Mouse (Mus musculus) heart, postnatal 4 days (tissue): ENCODE data around the gene Hapln3. TPM values are rescaled to one million over a fixed set of nuclear protein-coding genes. Genes with fewer than 3 reads are reported as not detected.

Source experiments
- DNase-seq: peaks from one replicate; pipeline ENCODE4 v3.0.0; 2021
- total RNA-seq, 2 experiments: library from RNA; stranded (reverse); gene quantifications; 2 replicates each; pipeline ENCODE4 v1.2.3; 2021

The Hapln3 gene
- 1 to 10 TPM in 1 of 2 experiments, under 1 TPM in 1; 0.92 to 1.3 TPM for total RNA-seq

DNA sequence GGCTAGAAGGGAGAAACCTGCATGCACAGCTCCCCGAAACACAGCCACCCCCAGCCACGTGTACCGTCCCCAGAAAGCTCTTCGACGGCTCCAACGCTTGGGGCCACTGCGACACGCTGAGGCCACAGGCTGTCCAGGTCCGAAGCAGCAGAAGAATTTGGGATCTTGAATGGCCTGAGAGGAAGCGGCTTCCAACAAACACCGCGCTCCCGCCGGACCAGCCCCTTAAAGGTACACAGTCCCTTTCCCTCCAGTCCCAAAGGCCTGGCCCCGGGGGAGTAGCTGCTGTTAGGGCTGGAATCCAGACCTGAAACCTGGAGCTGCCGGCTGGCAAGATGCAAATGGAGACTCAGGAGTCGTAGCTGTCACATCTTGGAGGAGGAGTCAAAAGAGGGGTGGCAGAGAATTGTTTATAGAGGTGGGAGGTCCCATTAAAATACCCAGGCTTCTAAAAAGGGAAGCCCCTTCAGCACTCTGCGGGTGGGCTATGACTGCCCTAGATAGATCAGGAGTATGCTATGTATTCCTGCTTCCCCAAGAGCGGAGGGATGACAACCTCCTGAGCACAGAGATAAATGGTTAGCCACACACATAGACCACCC lies at the start of gene Hapln3:
Gene Hapln3 (minus strand): TSS at position 176 of the 602 bp plus-strand sequence.
- DNase-seq = peak; percentile 53

DNA sequence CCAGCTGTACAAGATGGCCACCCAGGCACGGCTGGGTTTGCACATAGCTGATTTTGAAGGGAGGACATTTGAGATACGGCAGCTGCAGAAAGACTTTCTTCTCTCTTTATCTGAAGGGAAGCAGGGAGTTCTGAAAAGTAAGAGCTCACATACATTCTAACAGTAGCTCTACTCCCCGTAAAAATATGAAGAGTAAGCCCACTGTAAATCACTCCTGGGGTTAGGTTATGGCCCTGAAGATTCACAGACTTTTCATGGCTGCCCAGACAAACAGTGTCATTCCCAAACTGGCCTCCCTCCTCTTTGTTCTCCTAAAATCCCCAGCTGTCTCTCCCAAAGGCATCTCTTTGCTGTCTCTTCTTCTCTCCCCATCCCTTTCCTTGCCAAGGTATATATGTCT lies 43.0 kb upstream of the Hapln3 start:
- DNase-seq = no peak

DNA sequence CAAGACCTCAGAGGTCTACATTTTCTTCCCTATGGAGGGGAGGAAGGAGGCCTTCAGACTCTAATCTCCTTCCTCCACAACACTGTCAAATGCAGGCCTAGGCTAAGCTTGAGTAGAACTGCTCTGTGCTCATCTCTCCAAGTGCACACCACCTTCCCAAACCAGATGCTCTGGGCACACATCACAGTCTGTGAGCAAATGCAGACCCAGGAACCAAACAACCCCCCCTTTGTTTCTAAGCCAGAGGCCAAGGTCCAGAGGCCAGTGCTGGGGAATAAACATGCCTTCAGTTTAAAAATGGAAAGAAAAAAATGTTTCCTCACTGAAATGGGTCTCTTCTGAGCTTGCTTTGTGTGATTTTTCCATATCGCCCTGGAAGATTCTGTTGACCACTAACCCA lies 41.0 kb upstream of the Hapln3 start:
- no peak for DNase-seq

DNA sequence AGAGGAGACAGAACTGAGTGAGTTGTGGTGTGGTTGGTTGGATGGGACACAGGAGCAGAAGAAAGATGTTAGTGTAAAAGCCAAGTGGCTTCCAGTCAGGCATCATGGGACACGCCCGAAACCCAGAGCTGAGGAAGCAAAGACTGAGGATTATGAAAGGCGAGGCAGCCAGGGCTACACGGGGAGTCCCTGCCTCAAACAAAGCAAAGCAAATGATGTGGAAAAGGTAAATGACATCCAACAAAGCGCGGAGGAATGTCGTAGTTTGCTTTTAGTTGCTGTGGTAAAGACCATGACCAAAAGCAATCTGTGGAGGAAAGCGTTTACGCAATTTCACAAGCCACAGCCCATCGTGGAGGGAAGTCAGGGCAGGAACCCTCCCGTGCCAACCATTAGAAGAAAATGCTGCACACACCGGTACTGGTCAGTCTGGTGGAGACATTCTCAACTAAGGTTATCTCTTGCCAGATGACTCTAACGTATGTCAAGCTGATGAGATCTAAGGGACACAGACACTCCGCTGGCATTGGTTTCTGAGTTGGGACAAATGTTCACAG lies 36.3 kb upstream of the Hapln3 start:
- no peak for DNase-seq

DNA sequence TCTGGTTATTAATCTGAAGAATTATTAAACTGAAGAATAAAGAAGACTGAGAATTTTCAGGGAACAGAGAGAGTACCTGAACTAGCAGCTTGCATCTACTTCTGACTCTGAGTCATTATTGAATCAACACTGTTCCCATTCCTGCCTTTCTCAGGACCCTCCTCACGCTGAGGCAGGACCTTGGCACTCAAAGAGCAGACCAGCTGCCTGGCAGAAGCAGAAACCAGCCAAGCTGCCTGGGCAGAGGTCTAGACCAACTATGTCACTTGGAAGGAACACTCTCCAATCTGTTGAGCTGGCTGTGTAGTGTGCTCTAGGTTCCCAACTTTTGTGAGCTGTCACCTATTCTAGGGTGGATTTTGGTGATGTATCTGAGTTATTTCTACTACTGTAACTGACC lies 28.6 kb upstream of the Hapln3 start:
- no peak for DNase-seq

- no peak for DNase-seq
Observed at GRCm38 (mm10) chr7:79149522-79149921, 18.7 kb upstream of the Hapln3 start.

DNA sequence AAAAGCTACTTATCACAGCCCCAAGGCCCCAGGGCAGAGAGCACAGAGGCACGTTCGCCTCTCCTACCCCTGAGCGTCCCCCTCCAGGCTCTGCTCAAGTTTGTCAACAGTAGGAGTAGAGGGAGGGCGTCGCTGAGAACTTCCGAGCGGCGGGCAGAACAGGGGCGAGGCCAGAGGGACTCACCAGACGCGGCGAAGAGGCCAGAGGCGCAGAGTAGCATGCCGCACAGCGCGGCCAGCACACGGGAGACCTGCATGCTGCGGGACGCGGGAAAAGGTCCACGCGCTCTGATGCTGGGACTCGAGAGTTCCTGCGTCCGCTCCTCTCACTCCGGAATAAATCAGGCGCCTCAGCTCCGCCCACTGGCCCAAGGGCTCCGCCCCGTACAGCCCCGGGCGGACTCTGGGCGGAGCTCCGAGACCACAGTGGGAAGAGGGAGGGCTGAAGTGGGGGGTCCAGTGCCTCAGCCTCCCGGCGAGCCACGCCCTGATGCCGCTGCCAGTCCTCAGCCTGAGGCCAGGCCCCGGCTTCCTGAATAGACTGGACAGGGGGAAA lies 18.0 kb upstream of the Hapln3 start, which contains the start of gene Mfge8:
Gene Mfge8 (minus strand): TSS at position 350 of the 556 bp plus-strand sequence.
- DNase-seq = peak; percentile 95

GRCm38 (mm10) chr7:79147931-79148653 lies 17.3 kb upstream of the Hapln3 start:
- peak; percentile 33 for DNase-seq

GRCm38 (mm10) chr7:79147011-79147837 lies 16.4 kb upstream of the Hapln3 start:
- DNase-seq = peak; percentile 43

GRCm38 (mm10) chr7:79140897-79141296 lies 10.1 kb upstream of the Hapln3 start:
- peak; percentile 91 for DNase-seq

- no peak for DNase-seq
Observed at GRCm38 (mm10) chr7:79139891-79140591, 9.2 kb upstream of the Hapln3 start.

DNA sequence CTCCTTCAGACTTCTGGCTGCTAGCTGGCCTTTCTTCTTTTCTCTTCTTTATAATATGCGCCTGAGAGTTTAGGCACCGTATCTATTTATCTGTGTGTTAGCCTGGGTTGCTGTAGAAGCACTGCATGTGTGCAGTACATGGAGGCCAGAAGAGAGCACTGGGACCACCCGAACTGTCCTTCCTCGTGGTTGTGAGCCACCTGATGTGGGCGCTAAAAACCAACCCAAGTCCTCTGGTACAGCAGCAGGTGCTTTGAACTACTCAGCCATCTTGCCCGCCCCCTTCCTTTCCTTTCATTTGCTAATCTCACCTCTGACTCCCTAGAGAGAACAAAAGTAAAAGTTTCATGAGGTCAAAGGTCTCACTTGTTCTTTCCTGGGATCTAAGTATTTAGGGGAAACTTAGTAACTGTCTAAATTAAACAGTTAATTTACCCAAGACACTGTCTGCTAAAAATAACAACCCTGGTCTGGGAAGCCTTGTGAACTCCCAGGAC lies 8.6 kb upstream of the Hapln3 start:
- DNase-seq = no peak

DNA sequence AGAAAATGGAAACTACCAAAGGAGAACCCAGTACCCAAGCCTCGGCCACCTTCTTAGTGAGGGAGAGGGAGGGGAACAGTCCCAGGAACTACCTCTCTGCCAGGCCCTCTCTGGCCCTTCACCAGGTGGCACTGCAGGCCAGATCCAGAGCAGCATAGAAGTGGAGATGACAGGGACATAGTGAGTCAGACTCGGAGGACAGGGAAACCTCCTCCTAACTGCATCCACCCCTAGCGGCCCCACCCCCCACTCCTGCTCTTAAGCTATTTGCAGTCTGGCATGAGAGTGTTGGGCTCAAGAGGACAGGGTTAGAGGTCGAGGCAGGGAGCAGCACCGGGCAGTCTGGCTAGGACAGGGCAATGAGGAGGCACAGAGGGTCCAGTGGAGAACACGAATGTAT lies 2.6 kb upstream of the Hapln3 start:
- DNase-seq = peak; percentile 36

- no peak for DNase-seq
Observed at GRCm38 (mm10) chr7:79130385-79130784, 433 bp downstream of the Hapln3 start.

- DNase-seq = no peak
Observed at GRCm38 (mm10) chr7:79129883-79130282, 935 bp downstream of the Hapln3 start.

DNA sequence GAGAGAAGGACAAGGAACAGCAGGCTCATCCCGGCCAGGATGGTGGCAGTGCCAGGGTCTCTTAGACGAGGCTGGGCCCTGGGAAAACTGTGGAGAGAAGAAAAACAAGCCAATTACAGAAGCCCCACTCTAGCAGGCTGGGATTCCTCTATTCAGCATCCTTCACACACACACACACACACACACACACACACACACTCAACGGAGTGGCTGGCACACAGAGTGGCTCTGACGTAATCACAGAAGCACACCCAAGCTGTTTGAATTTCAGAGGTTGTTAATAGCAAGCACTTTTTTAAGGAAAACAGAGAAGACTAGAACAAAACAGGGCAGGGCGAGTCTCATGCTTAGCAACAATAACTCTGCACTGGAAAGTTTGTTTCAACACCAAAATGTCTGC lies 7.4 kb downstream of the Hapln3 start:
- DNase-seq = no peak

GRCm38 (mm10) chr7:79113848-79114247 lies 17.0 kb downstream of the Hapln3 start:
- DNase-seq = no peak

- no peak for DNase-seq
Observed at GRCm38 (mm10) chr7:79096492-79096891, 34.3 kb downstream of the Hapln3 start.

GRCm38 (mm10) chr7:79089111-79089510 lies 41.7 kb downstream of the Hapln3 start:
- DNase-seq = peak; percentile 32

- peak; percentile 85 for DNase-seq
Observed at GRCm38 (mm10) chr7:79080572-79081399, 50.0 kb downstream of the Hapln3 start.

DNA sequence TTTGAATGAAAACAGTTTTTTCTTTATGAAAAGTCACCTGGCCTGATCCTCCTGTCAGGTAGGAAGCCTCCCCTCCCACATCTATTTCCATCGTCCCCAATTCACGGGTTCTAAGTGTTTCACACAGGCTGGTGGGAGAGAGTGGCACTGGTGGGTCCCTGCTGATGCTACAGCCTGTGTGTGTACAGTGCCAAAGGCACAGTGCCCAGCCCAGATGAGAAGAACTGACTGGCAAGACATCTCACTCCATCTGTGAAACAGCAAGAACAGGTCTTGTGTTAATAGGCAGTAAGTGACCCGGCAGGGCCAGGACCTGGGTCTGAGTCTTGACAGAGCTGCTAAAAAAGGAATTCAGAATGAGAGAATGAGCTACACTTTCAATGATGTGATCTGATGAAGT lies 51.6 kb downstream of the Hapln3 start:
- DNase-seq = no peak
